Mouse (Mus musculus) lung, embryonic 14.5 days (tissue): ENCODE data around the gene Lgi4. TPM values are rescaled to one million over a fixed set of nuclear protein-coding genes. Genes with fewer than 3 reads are reported as not detected.

Source experiments
- ATAC-seq: fragments of 200-750 bp; cut with Nextera tagmentation; 2 replicates; pipeline ENCODE4 v1.8.0; 2017; ENCODE audit warnings: mild to moderate bottlenecking, moderate TSS enrichment, moderate library complexity; ENCODE audit not compliant: insufficient read depth
- DNase-seq: peaks from one replicate; pipeline ENCODE4 v3.0.0-alpha.2; 2015
- H3K27ac ChIP-seq: fragments of 300-500 bp; sonication (generic); 2 replicates; pipeline ENCODE4 v1.5.1; 2014; ENCODE audit warnings: low read depth, mild to moderate bottlenecking, moderate library complexity
- H3K27me3 ChIP-seq: fragments of 300-500 bp; sonication (generic); 2 replicates; pipeline ENCODE4 v1.6.1; 2014; ENCODE audit warnings: low read length, control low read depth; ENCODE audit not compliant: insufficient read depth
- H3K36me3 ChIP-seq: fragments of 300-500 bp; sonication (generic); 2 replicates; pipeline ENCODE4 v1.6.1; 2014; ENCODE audit warnings: control low read depth; ENCODE audit not compliant: insufficient read depth
- H3K4me1 ChIP-seq: fragments of 300-500 bp; sonication (generic); 2 replicates; pipeline ENCODE4 v1.6.1; 2014; ENCODE audit warnings: antibody characterized with exemption, control low read depth; ENCODE audit not compliant: insufficient read depth
- H3K4me2 ChIP-seq: fragments of 300-500 bp; sonication (generic); 2 replicates; pipeline ENCODE4 v1.6.1; 2014; ENCODE audit warnings: mild to moderate bottlenecking
- H3K4me3 ChIP-seq: fragments of 300-500 bp; sonication (generic); 2 replicates; pipeline ENCODE4 v1.5.1; 2014; ENCODE audit warnings: low read depth, low read length
- H3K9ac ChIP-seq: fragments of 300-500 bp; sonication (generic); 2 replicates; pipeline ENCODE4 v1.6.1; 2014
- H3K9me3 ChIP-seq: fragments of 300-500 bp; sonication (generic); 2 replicates; pipeline ENCODE4 v1.6.1; 2016; ENCODE audit warnings: low read depth, low read length, control low read depth
- CTCF ChIP-seq: IDR thresholded peaks from 2 replicates; pipeline ENCODE4 v1.5.1; 2016; ENCODE audit warnings: antibody characterized with exemption, low read depth
- WGBS: fragments of 180-500 bp; shearing (Covaris S2); extraction: QIAGEN DNeasy Blood & Tissue Kit; methylation state at CpG from one replicate; pipeline ENCODE4 v1.1.7; 2014; 5-methylcytosine and 5-hydroxymethylcytosine counted together
- polyA plus RNA-seq: library from polyadenylated mRNA; unstranded; fragments of >200 nt; fragmentation: Nextera tagmentation; extraction: Ambion mirVana; gene quantifications from 2 replicates; pipeline ENCODE4 v1.2.1, GENCODE M21; 2014

Gene Lgi4
- polyA plus RNA-seq, 1 experiment from 2014 or later = 0.13 TPM

GRCm38 (mm10) chr7:31041662-31042315 is 17.4 kb upstream of the Lgi4 start:
- TF ChIP-seq CTCF = no peak
- peak overlapping the region; percentile 9; the same call in 1 of the 2 replicates for H3K27ac ChIP-seq
- H3K4me1 ChIP-seq = no peaks in the 10 kb centered on the region
- peak overlapping the region; percentile 62 for H3K4me2 ChIP-seq
- no peaks in the 10 kb centered on the region for H3K36me3 ChIP-seq
- DNase-seq (peak; percentile 50), ATAC-seq (peak; percentile 73)
- H3K4me3 ChIP-seq = peak overlapping the region; percentile 30
- WGBS = 4% methylated on average over 28 of the region's 28 CpGs
- H3K27me3 ChIP-seq = peaks cover 16% of the 10 kb centered on the region
- H3K9me3 ChIP-seq = no peaks in the 10 kb centered on the region
- peak overlapping the region; percentile 36 for H3K9ac ChIP-seq

GRCm38 (mm10) chr7:31042431-31042910 is 16.7 kb upstream of the Lgi4 start, which contains the start of gene Fxyd5:
TSS of gene Fxyd5 (minus strand) at chr7:31042481.
- no peak for DNase-seq
- Histone ChIP-seq H3K27ac (peak within 1 kb of the TSS; percentile 9; the same call in 1 of the 2 replicates), H3K9ac (peak within 1 kb of the TSS; percentile 36), H3K9me3 (no peaks in the 10 kb centered on the region), H3K4me3 (peak within 1 kb of the TSS; percentile 30), H3K36me3 (no peaks in the 10 kb centered on the region), H3K27me3 (peaks cover 16% of the 10 kb centered on the region), H3K4me2 (peak within 1 kb of the TSS; percentile 62), H3K4me1 (no peaks in the 10 kb centered on the region)
- 44% methylated on average over 10 of the region's 10 CpGs for WGBS
- ATAC-seq = no peak
- TF ChIP-seq CTCF = no peak

- WGBS = 17% methylated on average over 5 of the region's 5 CpGs
- 0 out of 2 replicates have a peak overlapping the region, but pooled peaks have one; percentile 1 for H3K4me3 ChIP-seq
- H3K36me3 ChIP-seq = no peaks in the 10 kb centered on the region
- no peaks in the 10 kb centered on the region for H3K9me3 ChIP-seq
- peak overlapping the region; percentile 51 for H3K4me2 ChIP-seq
- H3K27me3 ChIP-seq = peaks cover 51% of the 10 kb centered on the region
- no peak for TF ChIP-seq CTCF
- H3K4me1 ChIP-seq = peaks cover 20% of the 10 kb centered on the region
- no peak overlapping the region for H3K27ac ChIP-seq
- no peak for ATAC-seq
- no peak overlapping the region for H3K9ac ChIP-seq
- peak; percentile 70 for DNase-seq
Measured at GRCm38 (mm10) chr7:31049135-31049845, 9.9 kb upstream of the Lgi4 start.

GRCm38 (mm10) chr7:31049846-31050281 is 9.3 kb upstream of the Lgi4 start:
- peak; percentile 28 for ATAC-seq
- Histone ChIP-seq H3K4me3 (peak overlapping the region; percentile 1; the same call in 1 of the 2 replicates), H3K9me3 (no peaks in the 10 kb centered on the region), H3K36me3 (no peaks in the 10 kb centered on the region), H3K4me1 (peaks cover 23% of the 10 kb centered on the region), H3K27me3 (peaks cover 51% of the 10 kb centered on the region), H3K9ac (no peak overlapping the region), H3K27ac (no peak overlapping the region), H3K4me2 (peak overlapping the region; percentile 51)
- TF ChIP-seq CTCF = no peak
- WGBS = 4% methylated on average over 12 of the region's 15 CpGs
- peak; percentile 54 for DNase-seq

- Histone ChIP-seq H3K9ac (no peak overlapping the region), H3K4me2 (peak overlapping the region; percentile 51), H3K36me3 (no peaks in the 10 kb centered on the region), H3K9me3 (no peaks in the 10 kb centered on the region), H3K27me3 (peaks cover 51% of the 10 kb centered on the region), H3K4me1 (peaks cover 23% of the 10 kb centered on the region), H3K27ac (no peak overlapping the region), H3K4me3 (peak overlapping the region; percentile 1; the same call in 1 of the 2 replicates)
- DNase-seq (no peak), ATAC-seq (no peak)
- WGBS = 4% methylated on average over 6 of the region's 6 CpGs
- no peak for TF ChIP-seq CTCF
Measured at GRCm38 (mm10) chr7:31050487-31050886, 8.7 kb upstream of the Lgi4 start.

- Histone ChIP-seq H3K4me1 (peaks cover 23% of the 10 kb centered on the region), H3K9me3 (no peaks in the 10 kb centered on the region), H3K27ac (no peak overlapping the region), H3K4me2 (peak overlapping the region; percentile 51), H3K4me3 (peak overlapping the region; percentile 18), H3K36me3 (no peaks in the 10 kb centered on the region), H3K27me3 (peaks cover 51% of the 10 kb centered on the region), H3K9ac (no peak overlapping the region)
- DNase-seq = no peak
- TF ChIP-seq CTCF = no peak
- 4% methylated on average over 9 of the region's 9 CpGs for WGBS
- ATAC-seq = no peak
Measured at GRCm38 (mm10) chr7:31050921-31051320, 8.2 kb upstream of the Lgi4 start.
